Mouse (Mus musculus) Patski (cell line): ENCODE results near the gene Scn3b. TPM values are rescaled to one million over a fixed set of nuclear protein-coding genes. Genes with fewer than 3 reads are reported as not detected.
A peak's percentile ranks its signal among the peaks of the same experiment; 100 is the strongest.

Source experiments
- ATAC-seq: fragments of 100-300 bp; one replicate; pipeline ENCODE4 v1.8.0; 2021
- CTCF ChIA-PET: fragments of 350-600 bp; sonication (Branson Sonifier 250); formaldehyde crosslinking; loops from one replicate; lab custom pipeline; 2022; ENCODE audit warnings: inconsistent platforms; lab: Charles Lee
- POLR2A ChIA-PET: fragments of 350-600 bp; sonication (Branson Sonifier 250); formaldehyde crosslinking; loops from one replicate; lab custom pipeline; 2022; ENCODE audit warnings: antibody characterized with exemption, inconsistent platforms; lab: Charles Lee
- DNase-seq: peaks from one replicate; pipeline ENCODE4 v3.0.0-alpha.2; 2011; ENCODE audit warnings: low read depth, low spot score
- H3K27me3 ChIP-seq: fragments of 371-371 bp; one replicate; pipeline ENCODE4 v1.5.1; 2021
- CTCF ChIP-seq: fragments of 100-300 bp; IDR thresholded peaks from one replicate; pipeline ENCODE4 v1.5.1; 2021
- in situ Hi-C: fragments of 300-500 bp; cut with MboI; formaldehyde crosslinking; loops from 3 replicates; pipeline ENCODE4 v1.11.1; 2018; ENCODE audit warnings: low pct_unique_long_range_greater_than_20kb, mixed read lengths
- polyA plus RNA-seq: library from polyadenylated mRNA; unstranded; gene quantifications from one replicate; pipeline ENCODE4 v1.2.3, GENCODE M21; 2021

Gene Scn3b
- polyA plus RNA-seq, 1 experiment from 2014 or later, result 0.01 TPM

DNA sequence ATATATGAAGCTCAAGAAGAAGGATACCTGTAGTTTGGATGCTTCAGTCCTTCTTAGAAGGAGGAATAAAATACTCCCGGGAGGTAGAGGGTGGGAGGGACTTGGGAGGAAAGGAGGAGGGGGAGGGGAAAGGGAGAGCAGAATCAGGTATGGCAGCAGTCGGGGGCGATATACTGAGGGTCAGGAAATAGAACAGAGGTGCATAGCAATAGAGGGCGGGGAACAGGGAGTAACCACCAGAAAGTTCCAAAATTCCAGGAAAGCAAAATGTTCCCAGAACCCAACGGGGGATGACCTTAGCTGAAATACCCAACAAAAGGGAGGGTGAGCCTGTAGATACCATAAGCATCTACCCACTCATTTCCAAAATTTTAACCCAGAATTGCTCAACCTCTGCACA is 28.7 kb upstream of the Scn3b start:
- CTCF ChIA-PET, result interaction anchor here (1.2 to 4.7 kb wide), 2 partner anchors 13 to 90 kb away, joined by 4 to 23 read pairs; no protein-coding TSS in a partner anchor
- no peak for ATAC-seq
- in situ Hi-C loops, result loop anchor here (25.0 kb wide), 1 partner anchor 247 kb away; no protein-coding TSS in a partner anchor
- POLR2A ChIA-PET, result no interaction called here
- H3K27me3 ChIP-seq, result no peaks in the 10 kb centered on the region
- no peak for DNase-seq
- no peak for TF ChIP-seq CTCF

DNA sequence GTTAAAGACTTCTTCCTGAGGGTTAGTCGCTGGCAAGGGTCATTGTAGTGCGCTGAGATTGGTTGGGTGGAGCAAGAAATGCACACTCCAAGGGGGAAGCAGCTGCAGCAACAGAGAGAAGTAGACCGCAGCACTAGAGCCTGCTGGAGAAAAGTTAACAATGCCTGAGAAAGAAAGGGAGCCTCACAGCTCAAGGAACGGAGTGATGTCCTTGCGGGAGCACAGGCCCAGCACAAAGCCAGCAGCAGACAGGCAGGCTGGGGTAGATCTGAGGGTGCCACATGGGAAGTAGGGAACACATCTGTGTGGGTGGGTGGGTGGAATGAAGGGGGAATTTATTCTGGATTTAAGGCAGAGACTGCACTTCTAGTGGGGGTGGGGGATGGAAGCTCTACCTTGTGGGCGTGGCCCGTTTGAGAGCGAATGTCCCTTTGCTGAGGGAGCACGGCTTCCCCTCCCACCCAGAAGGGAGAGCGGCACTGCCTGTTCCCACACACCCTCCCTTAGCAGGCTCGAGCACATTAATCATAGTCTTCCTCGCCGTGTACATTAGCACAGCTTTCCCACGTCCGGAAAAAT is 27.7 kb upstream of the Scn3b start:
- in situ Hi-C loops, result loop anchor here (25.0 kb wide), 1 partner anchor 246 kb away; no protein-coding TSS in a partner anchor
- ChIA-PET CTCF (interaction anchor here (0.6 to 4.7 kb wide), 2 partner anchors 14 to 64 kb away, joined by 3 to 23 read pairs; no protein-coding TSS in a partner anchor), POLR2A (no interaction called here)
- ATAC-seq (no peak), DNase-seq (no peak)
- no peak for TF ChIP-seq CTCF
- no peaks in the 10 kb centered on the region for H3K27me3 ChIP-seq

DNA sequence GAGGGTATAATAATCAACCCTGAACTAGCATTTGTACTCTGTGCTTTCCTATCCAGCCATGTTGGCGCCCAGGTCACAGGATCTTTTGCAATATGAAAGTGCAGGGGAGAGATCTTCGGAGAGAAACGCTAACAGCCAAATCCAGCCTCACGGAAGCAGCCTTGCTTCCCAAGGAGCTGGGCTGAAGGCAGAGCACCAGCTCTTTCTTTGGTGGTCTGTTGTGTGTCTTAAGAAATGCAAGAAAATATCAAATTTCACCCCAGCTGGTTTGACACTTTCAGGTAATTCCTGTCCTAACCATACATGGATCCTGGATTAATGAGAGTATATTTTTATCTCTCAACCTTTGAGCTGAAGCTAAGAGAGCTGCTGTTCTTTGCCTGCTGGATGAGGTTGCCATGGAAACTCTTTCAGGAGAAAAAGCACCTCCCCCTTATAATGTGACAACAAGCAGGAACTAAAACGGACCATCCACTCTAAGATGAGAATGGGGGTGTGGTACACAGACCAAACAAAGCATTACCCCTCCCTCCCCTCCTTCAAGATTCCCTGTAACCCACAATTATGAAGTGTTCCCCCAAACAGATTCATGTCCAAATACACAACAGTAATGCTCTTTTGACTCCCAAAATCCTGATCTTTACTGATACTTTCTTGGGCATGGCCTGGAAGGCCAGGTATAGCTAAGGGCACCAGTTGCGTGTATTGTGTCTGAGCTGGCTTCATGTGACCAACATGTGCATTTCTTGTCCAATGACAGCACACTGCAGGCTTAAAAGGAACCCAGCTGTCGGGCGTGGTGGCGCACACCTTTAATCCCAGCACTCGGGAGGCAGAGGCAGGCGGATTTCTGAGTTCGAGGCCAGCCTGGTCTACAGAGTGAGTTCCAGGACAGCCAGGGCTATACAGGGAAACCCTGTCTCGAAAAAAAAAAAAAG is 26.8 kb upstream of the Scn3b start:
- in situ Hi-C loops, result loop anchor here (25.0 kb wide), 1 partner anchor 245 kb away; no protein-coding TSS in a partner anchor
- DNase-seq (no peak), ATAC-seq (no peak)
- POLR2A ChIA-PET, result interaction anchor here (0.6 kb wide), 1 partner anchor 92 kb away, joined by 8 read pairs; no protein-coding TSS in a partner anchor
- CTCF ChIA-PET, result interaction anchor here (4.7 kb wide), 1 partner anchor 14 kb away, joined by 23 read pairs; no protein-coding TSS in a partner anchor
- TF ChIP-seq CTCF, result no peak
- H3K27me3 ChIP-seq, result no peaks in the 10 kb centered on the region

DNA sequence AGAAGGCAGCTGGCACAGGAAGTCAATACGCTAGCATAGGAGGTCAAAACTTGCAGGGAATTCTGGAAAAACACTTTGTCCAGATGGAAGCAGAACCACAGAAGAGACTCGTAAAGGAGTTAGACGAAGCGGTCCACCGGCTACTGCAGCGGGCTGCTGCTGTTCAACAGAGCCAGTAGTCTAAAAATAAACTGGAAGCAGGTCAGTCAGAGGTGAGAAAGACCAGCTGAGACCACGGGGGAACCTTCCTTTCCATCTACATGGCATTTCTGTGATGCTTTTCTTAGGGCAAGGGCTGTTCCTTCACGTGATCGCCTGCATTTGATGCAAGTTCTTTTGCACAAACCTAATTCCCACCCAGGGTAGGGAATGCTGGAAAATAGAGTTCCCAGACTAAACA is 23.6 kb upstream of the Scn3b start:
- DNase-seq (no peak), ATAC-seq (peak; percentile 41)
- ChIA-PET POLR2A (interaction anchor here (1.1 kb wide), 1 partner anchor 17 kb away, joined by 3 read pairs; no protein-coding TSS in a partner anchor), CTCF (interaction anchor here (2.2 kb wide), 1 partner anchor 18 kb away, joined by 7 read pairs; no protein-coding TSS in a partner anchor)
- in situ Hi-C loops, result loop anchor here (25.0 kb wide), 1 partner anchor 242 kb away; no protein-coding TSS in a partner anchor
- H3K27me3 ChIP-seq, result no peaks in the 10 kb centered on the region
- TF ChIP-seq CTCF, result no peak

DNA sequence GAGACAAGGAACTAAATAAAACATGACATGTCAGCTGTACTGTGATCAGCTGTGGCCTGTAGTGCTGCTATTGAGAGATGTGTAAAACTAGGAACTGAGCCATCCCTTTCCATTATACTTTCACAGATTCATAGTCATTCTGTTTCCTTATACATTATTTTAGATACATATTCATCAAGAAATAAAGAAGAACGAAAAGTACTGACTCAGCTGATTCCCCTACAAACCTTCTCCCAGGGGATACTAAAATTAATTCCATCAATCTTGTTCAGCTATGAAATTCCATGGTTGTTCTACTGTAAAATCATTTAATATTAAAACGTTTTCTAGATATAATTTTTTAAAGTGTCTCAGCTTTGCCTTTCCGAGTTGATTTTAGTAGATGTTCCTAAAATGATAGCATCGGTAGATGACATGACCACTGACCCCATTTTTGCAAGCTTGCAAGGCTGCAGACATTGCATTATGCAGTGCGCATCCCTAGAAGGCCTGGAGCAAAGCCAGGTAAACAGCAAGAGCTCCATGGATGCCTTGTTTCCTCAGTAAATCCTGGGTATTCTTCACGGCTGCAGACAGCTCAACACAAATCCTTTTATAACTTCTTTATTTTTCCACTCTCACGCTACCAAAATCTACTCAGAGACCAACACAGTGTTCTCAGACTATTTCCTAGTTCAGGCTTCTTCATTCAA is 22.9 kb upstream of the Scn3b start:
- CTCF ChIA-PET, result interaction anchor here (1.0 to 2.2 kb wide), 4 partner anchors 8 to 85 kb away, joined by 3 to 7 read pairs (median 4); no protein-coding TSS in a partner anchor
- in situ Hi-C loops, result loop anchor here (25.0 kb wide), 1 partner anchor 241 kb away; no protein-coding TSS in a partner anchor
- DNase-seq (no peak), ATAC-seq (no peak)
- POLR2A ChIA-PET, result interaction anchor here (1.1 kb wide), 1 partner anchor 18 kb away, joined by 3 read pairs; no protein-coding TSS in a partner anchor
- H3K27me3 ChIP-seq, result no peaks in the 10 kb centered on the region
- no peak for TF ChIP-seq CTCF

DNA sequence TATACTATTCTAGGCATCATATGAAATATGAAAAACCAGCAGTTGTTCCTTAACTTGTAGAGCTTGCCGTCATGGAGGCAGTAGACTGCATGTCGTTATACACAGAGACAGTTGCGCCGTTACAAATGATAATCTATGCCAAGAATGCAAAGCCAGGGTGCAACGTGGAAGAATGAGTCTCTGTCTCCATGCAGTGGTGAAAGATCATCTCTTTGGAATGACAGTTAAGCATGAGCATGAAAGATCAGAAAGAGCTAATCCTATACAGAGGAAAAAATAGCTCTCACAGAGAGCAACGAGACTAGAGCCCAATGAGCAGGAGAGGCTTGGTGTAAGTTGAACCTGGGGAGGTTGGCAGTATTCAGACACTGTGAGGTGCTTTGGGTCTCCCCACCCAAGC is 22.3 kb upstream of the Scn3b start:
- CTCF ChIA-PET, result interaction anchor here (1.0 to 2.2 kb wide), 4 partner anchors 9 to 84 kb away, joined by 3 to 7 read pairs (median 4); no protein-coding TSS in a partner anchor
- peak; percentile 5 for TF ChIP-seq CTCF
- ATAC-seq, result peak; percentile 92
- no peaks in the 10 kb centered on the region for H3K27me3 ChIP-seq
- peak; percentile 57 for DNase-seq
- in situ Hi-C loops, result loop anchor here (25.0 kb wide), 1 partner anchor 241 kb away; no protein-coding TSS in a partner anchor
- POLR2A ChIA-PET, result no interaction called here

DNA sequence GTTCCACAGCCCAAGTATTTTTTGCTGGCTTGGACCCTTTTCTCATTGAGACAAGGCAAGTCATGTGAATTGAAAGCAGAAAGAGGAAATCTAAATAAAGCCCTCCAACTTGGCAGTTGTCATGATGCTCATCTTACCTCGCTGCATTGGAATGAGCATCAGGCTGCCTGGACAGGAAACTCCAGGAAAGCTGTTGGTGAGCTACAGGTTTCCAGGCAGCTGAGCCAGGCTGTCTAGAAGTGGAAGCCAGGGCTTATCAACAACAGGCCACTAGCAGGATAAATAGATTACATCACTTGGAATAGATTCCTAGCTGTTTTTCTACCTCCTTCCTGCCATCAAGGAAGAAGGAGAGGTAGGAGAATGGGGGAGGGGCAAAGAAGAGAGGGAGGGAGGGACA is 19.9 kb upstream of the Scn3b start:
- CTCF ChIA-PET, result interaction anchor here (1.3 kb wide), 1 partner anchor 78 kb away, joined by 4 read pairs; no protein-coding TSS in a partner anchor
- no peak for ATAC-seq
- DNase-seq, result no peak
- POLR2A ChIA-PET, result interaction anchor here (1.0 kb wide), 1 partner anchor 15 kb away, joined by 3 read pairs; no protein-coding TSS in a partner anchor
- no peak for TF ChIP-seq CTCF
- H3K27me3 ChIP-seq, result no peaks in the 10 kb centered on the region
- in situ Hi-C loops, result loop anchor here (25.0 kb wide), 1 partner anchor 238 kb away; no protein-coding TSS in a partner anchor

DNA sequence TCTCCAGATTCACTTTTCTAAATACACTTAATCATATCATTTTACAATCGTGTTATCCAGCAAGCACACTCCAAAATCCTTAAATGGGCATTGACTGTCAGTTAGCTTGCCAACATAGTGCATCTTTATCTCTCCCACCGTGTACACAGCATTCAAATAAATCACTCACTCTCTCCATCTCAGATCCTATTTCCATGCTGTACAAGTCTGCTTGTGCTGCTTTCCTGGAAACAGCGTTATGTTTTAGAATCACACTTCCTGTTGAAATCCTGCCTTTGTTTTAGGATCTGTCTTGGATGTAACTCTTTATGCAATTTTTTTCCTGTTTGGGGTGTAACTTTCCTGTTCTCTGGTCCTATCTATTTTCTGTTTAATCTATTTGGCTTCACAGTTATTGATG is 16.6 kb upstream of the Scn3b start:
- ChIA-PET POLR2A (no interaction called here), CTCF (interaction anchor here (2.5 kb wide), 1 partner anchor 14 kb away, joined by 7 read pairs; no protein-coding TSS in a partner anchor)
- no peak for TF ChIP-seq CTCF
- no peak for DNase-seq
- in situ Hi-C loops, result no loop called here
- no peak for ATAC-seq
- no peaks in the 10 kb centered on the region for H3K27me3 ChIP-seq

DNA sequence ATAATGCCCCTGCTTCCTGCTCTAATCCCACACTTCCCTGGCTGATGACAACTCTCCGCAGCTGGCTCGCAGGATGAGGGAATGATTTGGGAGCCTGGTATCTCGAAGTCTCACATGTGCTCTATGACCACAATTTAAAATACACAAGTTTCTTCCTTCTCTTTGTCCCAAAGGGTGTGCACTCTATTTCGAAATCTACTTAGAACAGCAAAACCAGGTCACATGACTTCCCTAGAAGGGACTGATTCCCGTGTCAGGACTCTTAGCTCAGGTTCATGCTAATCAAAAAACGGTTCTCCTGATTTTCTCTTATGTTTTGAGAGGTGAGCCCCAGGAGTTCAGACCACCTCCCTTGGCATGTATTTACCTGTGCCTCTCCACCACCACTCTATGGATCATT is 5.1 kb upstream of the Scn3b start:
- POLR2A ChIA-PET, result interaction anchor here (1.1 kb wide), 1 partner anchor 15 kb away, joined by 3 read pairs; no protein-coding TSS in a partner anchor
- ATAC-seq, result no peak

More for the DNA sequence above, 5.1 kb upstream of the Scn3b start:
- TF ChIP-seq CTCF, result no peak
- in situ Hi-C loops, result no loop called here
- CTCF ChIA-PET, result interaction anchor here (1.2 kb wide), 2 partner anchors 11 to 35 kb away, joined by 3 to 4 read pairs; no protein-coding TSS in a partner anchor
- no peak for DNase-seq
- no peaks in the 10 kb centered on the region for H3K27me3 ChIP-seq
